Mouse (Mus musculus) heart, postnatal 10 days (tissue): ENCODE data around the gene Slc16a8. TPM values are rescaled to one million over a fixed set of nuclear protein-coding genes. Genes with fewer than 3 reads are reported as not detected.

Experiments
- DNase-seq, 2 experiments: peaks; one replicate each; pipeline ENCODE4 v3.0.0; 2021
- intact Hi-C: fragments of 180-260 bp; cut with DNase I; formaldehyde crosslinking; loops from one replicate; pipeline ENCODE4 v1.15.1; 2025
- total RNA-seq, 2 experiments: library from RNA; stranded (reverse); gene quantifications; 2 replicates each; pipeline ENCODE4 v1.2.3; 2021

The Slc16a8 gene
- total RNA-seq, result under 1 TPM; 0.15 to 0.24 TPM

GRCm38 (mm10) chr15:79254661-79255060 lies at the start of gene Slc16a8:
Gene Slc16a8, minus strand, starts transcription at chr15:79254761.
- intact Hi-C loops, result no loop called here
- DNase-seq, result no peak

- intact Hi-C loops, result no loop called here
- peak; percentile 26 to 30 for DNase-seq
Observed at GRCm38 (mm10) chr15:79303725-79304124, 49.2 kb upstream of the Slc16a8 start.

GRCm38 (mm10) chr15:79299563-79300155 lies 45.1 kb upstream of the Slc16a8 start:
- DNase-seq, result no peak
- intact Hi-C loops, result no loop called here

- DNase-seq, result no peak
- intact Hi-C loops, result no loop called here
Observed at GRCm38 (mm10) chr15:79298553-79298952, 44.0 kb upstream of the Slc16a8 start.

GRCm38 (mm10) chr15:79292779-79293178 lies 38.2 kb upstream of the Slc16a8 start:
- intact Hi-C loops, result no loop called here
- DNase-seq, result no peak

GRCm38 (mm10) chr15:79290340-79290739 lies 35.8 kb upstream of the Slc16a8 start:
- intact Hi-C loops, result no loop called here
- no peak for DNase-seq

GRCm38 (mm10) chr15:79289441-79289840 lies 34.9 kb upstream of the Slc16a8 start:
- no peak for DNase-seq
- intact Hi-C loops, result no loop called here

GRCm38 (mm10) chr15:79288387-79288786 lies 33.8 kb upstream of the Slc16a8 start:
- DNase-seq, result no peak
- intact Hi-C loops, result no loop called here

GRCm38 (mm10) chr15:79287091-79287490 lies 32.5 kb upstream of the Slc16a8 start:
- DNase-seq, result no peak
- intact Hi-C loops, result no loop called here

GRCm38 (mm10) chr15:79286141-79286540 lies 31.6 kb upstream of the Slc16a8 start:
- intact Hi-C loops, result no loop called here
- DNase-seq, result no peak

- intact Hi-C loops, result no loop called here
- DNase-seq, result no peak
Observed at GRCm38 (mm10) chr15:79285399-79285798, 30.8 kb upstream of the Slc16a8 start, which contains the start of gene Baiap2l2. Gene Baiap2l2, minus strand, starts transcription at chr15:79285537.

GRCm38 (mm10) chr15:79283371-79283770 lies 28.8 kb upstream of the Slc16a8 start:
- intact Hi-C loops, result no loop called here
- no peak for DNase-seq

- no peak for DNase-seq
- intact Hi-C loops, result no loop called here
Observed at GRCm38 (mm10) chr15:79282434-79282833, 27.9 kb upstream of the Slc16a8 start.

- DNase-seq, result peak in 1 of 2 experiments; percentile 24
- intact Hi-C loops, result loop anchor here (2.0 kb wide), 1 partner anchor 185 kb away; no protein-coding TSS in a partner anchor
Observed at GRCm38 (mm10) chr15:79281389-79281788, 26.8 kb upstream of the Slc16a8 start.

- DNase-seq, result peak; percentile 31 to 38
- intact Hi-C loops, result loop anchor here (2.0 kb wide), 1 partner anchor 186 kb away; no protein-coding TSS in a partner anchor
Observed at GRCm38 (mm10) chr15:79280850-79281249, 26.3 kb upstream of the Slc16a8 start.

- peak in 1 of 2 experiments; percentile 37 for DNase-seq
- intact Hi-C loops, result loop anchor here (2.0 kb wide), 1 partner anchor 187 kb away; no protein-coding TSS in a partner anchor
Observed at GRCm38 (mm10) chr15:79280209-79280608, 25.6 kb upstream of the Slc16a8 start.

- intact Hi-C loops, result no loop called here
Observed at GRCm38 (mm10) chr15:79277728-79278127, 23.2 kb upstream of the Slc16a8 start.

GRCm38 (mm10) chr15:79273020-79273419 lies 18.5 kb upstream of the Slc16a8 start:
- intact Hi-C loops, result loop anchor here (5.0 kb wide), 1 partner anchor 74 kb away; the partner anchor contains the start of gene Maff

More at GRCm38 (mm10) chr15:79277728-79278127, 23.2 kb upstream of the Slc16a8 start:
- no peak for DNase-seq

GRCm38 (mm10) chr15:79271124-79271746 lies 16.7 kb upstream of the Slc16a8 start:
- intact Hi-C loops, result loop anchor here (5.0 kb wide), 1 partner anchor 76 kb away; the partner anchor contains the start of gene Maff
- peak; percentile 53 to 73 for DNase-seq

More at GRCm38 (mm10) chr15:79273020-79273419, 18.5 kb upstream of the Slc16a8 start:
- no peak for DNase-seq

- intact Hi-C loops, result loop anchor here (5.0 kb wide), 1 partner anchor 77 kb away; the partner anchor contains the start of gene Maff
- DNase-seq, result peak; percentile 77 to 83
Observed at GRCm38 (mm10) chr15:79270317-79271123, 16.0 kb upstream of the Slc16a8 start.

GRCm38 (mm10) chr15:79268521-79268920 lies 14.0 kb upstream of the Slc16a8 start:
- intact Hi-C loops, result no loop called here
- DNase-seq, result no peak
